Comparison of ENCODE assay signal across 31 mouse cellular contexts in the genomic region with DNA sequence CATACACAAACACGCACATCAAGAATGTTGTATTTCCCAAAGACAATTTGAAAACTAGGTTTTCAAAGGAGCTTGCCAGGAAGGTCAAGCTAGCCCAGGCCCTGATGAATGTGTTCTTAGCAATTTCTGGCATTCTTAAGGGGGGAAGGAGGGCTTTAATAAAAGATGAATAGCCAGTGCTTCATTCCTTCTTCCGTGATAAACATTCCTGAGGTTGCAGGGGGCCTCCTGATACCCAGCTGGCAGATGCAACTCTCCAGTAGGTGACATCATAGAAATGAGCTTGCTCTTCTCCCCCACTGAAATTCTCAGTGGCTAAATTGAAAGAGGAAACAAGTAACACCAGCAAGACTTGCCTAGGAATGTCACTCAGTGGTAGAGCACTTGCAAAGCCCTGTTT. TPM values are rescaled to one million over a fixed set of nuclear protein-coding genes. Genes with fewer than 3 reads are reported as not detected.
DNase-seq lines count a peak whose midpoint lies in the region; ATAC-seq and TF ChIP-seq lines count a peak whose summit lies in the region.
"Had no signal": no experiment of that assay in that cellular context is flagged by ENCODE, and none has a peak within 500 bp of the region (broad histone marks: within the 10 kb centered on the region; RNA-seq: fewer than 3 reads in every experiment).

No protein-coding gene starts in this region.

- no peak overlapping the region for H3K27ac ChIP-seq in embryonic facial prominence, embryonic 11.5 days (replicated peaks; ENCODE audit: low read depth, low read length)
- no peak overlapping the region for H3K27ac ChIP-seq in embryonic facial prominence, embryonic 10.5 days (replicated peaks)
- H3K27ac ChIP-seq in liver, adult 2 months (replicated peaks; ENCODE audit: insufficient read depth, low read depth, low read length): peak overlapping the region; percentile 60; the same call in 1 of the 2 replicates
- no peak overlapping the region for H3K27ac ChIP-seq in liver, embryonic 11.5 days (ENCODE audit: low read depth, low read length)
- H3K27ac ChIP-seq in midbrain, embryonic 10.5 days (replicated peaks): no peak overlapping the region
- H3K27ac ChIP-seq: embryonic facial prominence, embryonic 12.5 days; embryonic facial prominence, embryonic 15.5 days; forebrain, embryonic 12.5 days; forebrain, embryonic 15.5 days; heart, embryonic 13.5 days; hindbrain, embryonic 14.5 days; hindbrain, postnatal 0 days had no signal

- peaks cover 7% of the 10 kb centered on the region; the same call in 1 of the 2 replicates for H3K79me2 ChIP-seq in liver, adult 2 months (ENCODE audit: control insufficient read depth, insufficient read depth, low read length)

- TF ChIP-seq CTCF in liver, adult 2 months (IDR thresholded peaks at IDR 0.05; ENCODE audit: low read depth, low read length): no peak
- no peak for TF ChIP-seq CTCF in Patski (IDR thresholded peaks at IDR 0.05)

- no peaks in the 10 kb centered on the region for H3K36me3 ChIP-seq in embryonic facial prominence, embryonic 11.5 days (replicated peaks; ENCODE audit: control insufficient read depth, insufficient read depth, low read depth, low read length)
- no peaks in the 10 kb centered on the region for H3K36me3 ChIP-seq in embryonic facial prominence, embryonic 10.5 days (replicated peaks)
- H3K36me3 ChIP-seq in liver, adult 2 months (ENCODE audit: control insufficient read depth, insufficient read depth, low read length): no peaks in the 10 kb centered on the region
- H3K36me3 ChIP-seq in liver, embryonic 11.5 days (ENCODE audit: control insufficient read depth, insufficient read depth, low read length): no peaks in the 10 kb centered on the region
- no peaks in the 10 kb centered on the region for H3K36me3 ChIP-seq in midbrain, embryonic 10.5 days
- H3K36me3 ChIP-seq: embryonic facial prominence, embryonic 12.5 days; embryonic facial prominence, embryonic 15.5 days; forebrain, embryonic 12.5 days; forebrain, embryonic 15.5 days; G1E; heart, embryonic 13.5 days had no signal

- ATAC-seq in embryonic facial prominence, embryonic 11.5 days (replicated peaks; ENCODE audit: insufficient number of reproducible peaks, low FRiP score, low TSS enrichment, low read depth): no peak
- ATAC-seq in liver, embryonic 11.5 days (replicated peaks; ENCODE audit: low FRiP score): no peak
- peak; percentile 40 for ATAC-seq in Patski
- ATAC-seq in activated CD4-positive, CD25-positive, alpha-beta regulatory T cell, adult 4 months: no peak
- ATAC-seq: forebrain, embryonic 15.5 days; hindbrain, postnatal 0 days; inflammation-experienced regulatory T-cells, adult 6 months had no signal

- no peaks in the 10 kb centered on the region for H3K4me1 ChIP-seq in embryonic facial prominence, embryonic 11.5 days (ENCODE audit: control insufficient read depth, insufficient read depth, low read length)
- 0 out of 2 replicates have a peak, but pooled peaks cover 3% of the 10 kb centered on the region for H3K4me1 ChIP-seq in embryonic facial prominence, embryonic 10.5 days
- H3K4me1 ChIP-seq in liver, adult 2 months (ENCODE audit: control insufficient read depth, insufficient read depth, low read length): peaks cover 12% of the 10 kb centered on the region; the same call in 1 of the 2 replicates
- H3K4me1 ChIP-seq in liver, embryonic 11.5 days (replicated peaks; ENCODE audit: control insufficient read depth, insufficient read depth, low read length): no peaks in the 10 kb centered on the region
- 0 out of 2 replicates have a peak, but pooled peaks cover 3% of the 10 kb centered on the region for H3K4me1 ChIP-seq in midbrain, embryonic 10.5 days
- H3K4me1 ChIP-seq: embryonic facial prominence, embryonic 12.5 days; embryonic facial prominence, embryonic 15.5 days; forebrain, embryonic 12.5 days; forebrain, embryonic 15.5 days had no signal

- no peak for TF ChIP-seq POLR2A in liver, adult 2 months (IDR thresholded peaks at IDR 0.05; ENCODE audit: extremely low read depth, insufficient read depth, low read length)

- in situ Hi-C loops in Patski (cut with MboI; ENCODE audit: low pct_unique_long_range_greater_than_20kb): no loop called here

- H3K4me2 ChIP-seq in embryonic facial prominence, embryonic 11.5 days (ENCODE audit: low read depth, low read length): no peak overlapping the region
- no peak overlapping the region for H3K4me2 ChIP-seq in liver, embryonic 11.5 days
- H3K4me2 ChIP-seq: embryonic facial prominence, embryonic 12.5 days; embryonic facial prominence, embryonic 15.5 days; forebrain, embryonic 12.5 days; forebrain, embryonic 15.5 days; heart, embryonic 13.5 days; hindbrain, embryonic 14.5 days had no signal

- 37% methylated on average over 2 of the region's 2 CpGs for WGBS in embryonic facial prominence, embryonic 11.5 days
- 56% methylated on average over 2 of the region's 2 CpGs for WGBS in embryonic facial prominence, embryonic 10.5 days
- WGBS in liver, adult 2 months: 38% methylated on average over 2 of the region's 2 CpGs
- WGBS in liver, embryonic 11.5 days: 45% methylated on average over 2 of the region's 2 CpGs
- 36% methylated on average over 2 of the region's 2 CpGs for WGBS in midbrain, embryonic 10.5 days

- no peak overlapping the region for H3K4me3 ChIP-seq in embryonic facial prominence, embryonic 11.5 days (ENCODE audit: low read depth, low read length)
- H3K4me3 ChIP-seq in embryonic facial prominence, embryonic 10.5 days: no peak overlapping the region
- H3K4me3 ChIP-seq in liver, adult 2 months (ENCODE audit: insufficient read depth, low read depth, low read length): no peak overlapping the region
- no peak overlapping the region for H3K4me3 ChIP-seq in liver, embryonic 11.5 days (ENCODE audit: low read depth, low read length)
- H3K4me3 ChIP-seq in midbrain, embryonic 10.5 days: no peak overlapping the region
- H3K4me3 ChIP-seq: embryonic facial prominence, embryonic 12.5 days; embryonic facial prominence, embryonic 15.5 days; erythroblast, embryonic 14.5 days; forebrain, embryonic 12.5 days; forebrain, embryonic 15.5 days; heart, embryonic 13.5 days had no signal

- CTCF ChIA-PET in Patski (lab: Charles Lee): interaction anchor here (1.4 to 1.7 kb wide), 2 partner anchors 10 to 27 kb away, joined by 3 to 5 read pairs; no protein-coding TSS in a partner anchor

- DNase-seq in embryonic facial prominence, embryonic 11.5 days (ENCODE audit: low spot score): peak; percentile 0
- no peak for DNase-seq in embryonic facial prominence, embryonic 10.5 days (ENCODE audit: low spot score)
- DNase-seq in liver, adult 2 months (ENCODE audit: extremely low read depth, low read depth, low spot score): no peak
- no peak for DNase-seq in liver, embryonic 11.5 days (ENCODE audit: low spot score)
- no peak for DNase-seq in Patski (ENCODE audit: low read depth, low spot score)
- peak; percentile 22 for DNase-seq in mesoderm, embryonic 11.5 days (ENCODE audit: low read depth, low spot score)
- no peak for DNase-seq in midbrain, embryonic 10.5 days (ENCODE audit: low spot score)
- DNase-seq: adrenal gland, adult 8-10 months; adrenal gland, postnatal 25 days; cerebellum, adult 11-12 months; cerebellum, adult 8-10 months; cerebellum, postnatal 10 days; cerebellum, postnatal 36 days; embryo, embryonic 11 days; gastrocnemius, postnatal 25 days; heart, adult 18-20 months; heart, postnatal 14 days; heart, postnatal 4 days had no signal

- H3K9ac ChIP-seq in embryonic facial prominence, embryonic 11.5 days (replicated peaks; ENCODE audit: low read length): no peak overlapping the region
- no peak overlapping the region for H3K9ac ChIP-seq in liver, adult 2 months (ENCODE audit: low read depth, low read length)
- no peak overlapping the region for H3K9ac ChIP-seq in liver, embryonic 11.5 days (ENCODE audit: low read depth, low read length)
- H3K9ac ChIP-seq: embryonic facial prominence, embryonic 12.5 days; embryonic facial prominence, embryonic 15.5 days; forebrain, embryonic 12.5 days; forebrain, embryonic 15.5 days; heart, embryonic 13.5 days; hindbrain, embryonic 14.5 days had no signal

- POLR2A ChIA-PET in Patski (lab: Charles Lee): interaction anchor here (0.6 kb wide), 1 partner anchor 14 kb away, joined by 3 read pairs; no protein-coding TSS in a partner anchor

- H3K27me3 ChIP-seq in embryonic facial prominence, embryonic 11.5 days (ENCODE audit: control insufficient read depth, insufficient read depth, low read length): 0 out of 2 replicates have a peak, but pooled peaks cover 2% of the 10 kb centered on the region
- H3K27me3 ChIP-seq in embryonic facial prominence, embryonic 10.5 days (replicated peaks; ENCODE audit: low read depth, poor library complexity, severe bottlenecking): peaks cover 37% of the 10 kb centered on the region
- no peaks in the 10 kb centered on the region for H3K27me3 ChIP-seq in liver, adult 2 months (ENCODE audit: control insufficient read depth, insufficient read depth, low read length)
- peaks cover 7% of the 10 kb centered on the region for H3K27me3 ChIP-seq in liver, embryonic 11.5 days (replicated peaks; ENCODE audit: control insufficient read depth, insufficient read depth, low read length)
- peaks cover 10% of the 10 kb centered on the region for H3K27me3 ChIP-seq in Patski
- H3K27me3 ChIP-seq in midbrain, embryonic 10.5 days (ENCODE audit: low read depth, poor library complexity, severe bottlenecking): peaks cover 60% of the 10 kb centered on the region

- no peaks in the 10 kb centered on the region for H3K9me3 ChIP-seq in embryonic facial prominence, embryonic 11.5 days (replicated peaks; ENCODE audit: control insufficient read depth, low read length)
- no peaks in the 10 kb centered on the region for H3K9me3 ChIP-seq in embryonic facial prominence, embryonic 10.5 days
- no peaks in the 10 kb centered on the region for H3K9me3 ChIP-seq in liver, embryonic 11.5 days (ENCODE audit: control insufficient read depth, low read length)
- H3K9me3 ChIP-seq in midbrain, embryonic 10.5 days (replicated peaks): no peaks in the 10 kb centered on the region
- H3K9me3 ChIP-seq: embryonic facial prominence, embryonic 12.5 days; embryonic facial prominence, embryonic 15.5 days; forebrain, embryonic 12.5 days; forebrain, embryonic 15.5 days; G1E; heart, embryonic 13.5 days had no signal

RNA-seq across cellular contexts. Expression of gene Shroom2, which starts 5.1 kb away (rescaled TPM):
- 6.8 and 7.1 TPM in 2 replicates for polyA plus RNA-seq in embryonic facial prominence, embryonic 11.5 days (2014; fragmentation: Nextera tagmentation; extraction: Ambion mirVana)
- 5.1 and 5.8 TPM in 2 replicates for polyA plus RNA-seq in embryonic facial prominence, embryonic 10.5 days (2016; fragmentation: Nextera tagmentation; extraction: Ambion mirVana)
- 8.6 and 10.8 TPM in 2 replicates for total RNA-seq in liver, adult 2 months (2014; rRNA removed)
- 3.9 and 5.9 TPM in 2 replicates for polyA plus RNA-seq in liver, adult 2 months (2012; rRNA removed)
- polyA plus RNA-seq in liver, embryonic 11.5 days (2014; fragmentation: Nextera tagmentation; extraction: Ambion mirVana): 4.2 and 5.0 TPM in 2 replicates
- polyA plus RNA-seq in Patski (2021): 18.7 TPM
- not detected for polyA plus RNA-seq in activated CD4-positive, CD25-positive, alpha-beta regulatory T cell, adult 4 months (2017; shearing (Covaris generic))
- 4.5 and 4.8 TPM in 2 replicates for polyA plus RNA-seq in midbrain, embryonic 10.5 days (2016; fragmentation: Nextera tagmentation; extraction: Ambion mirVana)
- polyA plus RNA-seq: erythroblast, embryonic 14.5 days; G1E; inflammation-experienced regulatory T-cells, adult 6 months had no signal

RNA-seq across cellular contexts. Expression of gene Gpr143, which starts 17.6 kb away (rescaled TPM):
- 0.81 and 1.1 TPM in 2 replicates for polyA plus RNA-seq in embryonic facial prominence, embryonic 11.5 days (2014; fragmentation: Nextera tagmentation; extraction: Ambion mirVana)
- 0.19 and 0.30 TPM in 2 replicates for polyA plus RNA-seq in embryonic facial prominence, embryonic 10.5 days (2016; fragmentation: Nextera tagmentation; extraction: Ambion mirVana)
- 0.34 TPM in 1 of 2 replicates, not detected in the other for total RNA-seq in liver, adult 2 months (2014; rRNA removed)
- polyA plus RNA-seq in liver, adult 2 months (2012; rRNA removed): not detected in 2 replicates
- polyA plus RNA-seq in liver, embryonic 11.5 days (2014; fragmentation: Nextera tagmentation; extraction: Ambion mirVana): not detected in 2 replicates
- polyA plus RNA-seq in Patski (2021): not detected
- polyA plus RNA-seq in activated CD4-positive, CD25-positive, alpha-beta regulatory T cell, adult 4 months (2017; shearing (Covaris generic)): not detected
- 0.07 and 0.25 TPM in 2 replicates for polyA plus RNA-seq in midbrain, embryonic 10.5 days (2016; fragmentation: Nextera tagmentation; extraction: Ambion mirVana)
- total RNA-seq: adrenal gland, postnatal 25 days; G1E; gastrocnemius, adult 8-10 months; gastrocnemius, postnatal 25 days; heart, postnatal 14 days; heart, postnatal 4 days had no signal
- polyA plus RNA-seq: erythroblast, embryonic 14.5 days; G1E; gonadal fat pad, adult 2 months; inflammation-experienced regulatory T-cells, adult 6 months had no signal

Comparison
In these comparisons a context has a peak if more than half of its experiments do, and no peak if none do; other contexts are left out.
1. DNase-seq: peak in embryonic facial prominence, embryonic 11.5 days (single experiment) and mesoderm, embryonic 11.5 days (single experiment); none in embryonic facial prominence, embryonic 10.5 days (single experiment), liver, adult 2 months (single experiment), liver, embryonic 11.5 days (single experiment), Patski (single experiment) and midbrain, embryonic 10.5 days (single experiment).